Mouse (Mus musculus) liver, embryonic 14.5 days (tissue): ENCODE results near the gene Pet100. TPM values are rescaled to one million over a fixed set of nuclear protein-coding genes. Genes with fewer than 3 reads are reported as not detected.
A peak's percentile ranks its signal among the peaks of the same experiment; 100 is the strongest.

Source experiments
- ATAC-seq: fragments of 200-750 bp; cut with Nextera tagmentation; 2 replicates; pipeline ENCODE4 v1.8.0; 2017; ENCODE audit warnings: moderate number of reproducible peaks, mild to moderate bottlenecking, moderate library complexity; ENCODE audit not compliant: insufficient read depth
- DNase-seq, 3 experiments: peaks; one replicate each; pipeline ENCODE4 v3.0.0-alpha.2; 2012 to 2013; ENCODE audit warnings: low read depth in 3 of 3, low spot score in 3 of 3
- H3K27ac ChIP-seq: fragments of 300-500 bp; sonication (generic); 2 replicates; pipeline ENCODE4 v1.5.1; 2014; ENCODE audit warnings: moderate library complexity, mild to moderate bottlenecking, control low read depth, inconsistent platforms
- H3K27me3 ChIP-seq: fragments of 300-500 bp; sonication (generic); 2 replicates; pipeline ENCODE4 v1.6.1; 2014; ENCODE audit warnings: mild to moderate bottlenecking, low read length, moderate library complexity; ENCODE audit not compliant: control insufficient read depth, insufficient read depth
- H3K36me3 ChIP-seq: fragments of 300-500 bp; sonication (generic); replicated peaks from 2 replicates; pipeline ENCODE4 v1.6.1; 2014; ENCODE audit warnings: low read depth; ENCODE audit not compliant: control insufficient read depth, insufficient read depth
- H3K4me1 ChIP-seq, 2 experiments: fragments of 200-500 bp in 1 of 2; fragments of 300-500 bp in 1 of 2; sonication (generic) in 1 of 2; replicated peaks; 2 replicates each; pipeline ENCODE4 v1.6.1; 2012 to 2014; ENCODE audit warnings: antibody characterized with exemption in 1 of 2, inconsistent platforms in 1 of 2, low read length in 1 of 2; ENCODE audit not compliant: control insufficient read depth in 2 of 2, insufficient read depth in 2 of 2
- H3K4me2 ChIP-seq: fragments of 300-500 bp; sonication (generic); 2 replicates; pipeline ENCODE4 v1.6.1; 2014; ENCODE audit warnings: low read depth, mild to moderate bottlenecking, control low read depth, moderate library complexity
- H3K4me3 ChIP-seq, 2 experiments: fragments of 200-500 bp in 1 of 2; fragments of 300-500 bp in 1 of 2; sonication (generic) in 1 of 2; 2 replicates each; pipeline ENCODE4 v1.5.1; 2012 to 2014; ENCODE audit warnings: low read depth in 2 of 2, low read length in 2 of 2, mild to moderate bottlenecking in 2 of 2, control low read depth in 1 of 2, inconsistent platforms in 1 of 2, moderate library complexity in 1 of 2; ENCODE audit not compliant: insufficient read depth in 1 of 2
- H3K9ac ChIP-seq: fragments of 300-500 bp; sonication (generic); replicated peaks from 2 replicates; pipeline ENCODE4 v1.6.1; 2014; ENCODE audit warnings: mild to moderate bottlenecking, control low read depth, moderate library complexity
- H3K9me3 ChIP-seq: fragments of 300-500 bp; sonication (generic); 2 replicates; pipeline ENCODE4 v1.6.1; 2016; ENCODE audit warnings: low read length, mixed read lengths; ENCODE audit not compliant: control insufficient read depth
- CTCF ChIP-seq: IDR thresholded peaks from 2 replicates; pipeline ENCODE4 v1.5.1; 2016; ENCODE audit warnings: antibody characterized with exemption, low read depth, control low read depth
- EP300 ChIP-seq: IDR thresholded peaks from 2 replicates; pipeline ENCODE4 v1.6.1; 2016; ENCODE audit warnings: antibody characterized with exemption, low read depth
- WGBS: fragments of 180-500 bp; shearing (Covaris S2); extraction: QIAGEN DNeasy Blood & Tissue Kit; methylation state at CpG from one replicate; pipeline ENCODE4 v1.1.7; 2014; ENCODE audit not compliant: insufficient replicate concordance; 5-methylcytosine and 5-hydroxymethylcytosine counted together
- polyA plus RNA-seq, 2 experiments: library from polyadenylated mRNA; depleted of rRNA in 1 of 2; stranded (reverse) in 1 of 2; unstranded in 1 of 2; fragments of >200 nt; fragmentation: Nextera tagmentation in 1 of 2; extraction: Ambion mirVana in 1 of 2; gene quantifications; 2 replicates each; pipeline versions ENCODE4 v1.2.1 to v1.2.3; 2012 to 2014

The Pet100 gene
- polyA plus RNA-seq, 2 experiments: 32.5 to 113 TPM

- TF ChIP-seq CTCF: no peak
- no peak for TF ChIP-seq EP300
- Histone ChIP-seq H3K4me1 (peaks cover 0 to 2% of the 10 kb centered on the region in 2 experiments; a peak in 1 of 4 replicates), H3K9ac (no peak overlapping the region), H3K4me2 (no peak overlapping the region), H3K36me3 (no peaks in the 10 kb centered on the region), H3K27ac (no peak overlapping the region), H3K9me3 (no peaks in the 10 kb centered on the region), H3K27me3 (no peaks in the 10 kb centered on the region), H3K4me3 (no peak overlapping the region)
- ATAC-seq (no peak), DNase-seq (no peak)
- WGBS: 63% methylated on average over 11 of the region's 11 CpGs
Observed at GRCm38 (mm10) chr8:3654726-3655508, 33.6 kb downstream of the Pet100 start.

DNA sequence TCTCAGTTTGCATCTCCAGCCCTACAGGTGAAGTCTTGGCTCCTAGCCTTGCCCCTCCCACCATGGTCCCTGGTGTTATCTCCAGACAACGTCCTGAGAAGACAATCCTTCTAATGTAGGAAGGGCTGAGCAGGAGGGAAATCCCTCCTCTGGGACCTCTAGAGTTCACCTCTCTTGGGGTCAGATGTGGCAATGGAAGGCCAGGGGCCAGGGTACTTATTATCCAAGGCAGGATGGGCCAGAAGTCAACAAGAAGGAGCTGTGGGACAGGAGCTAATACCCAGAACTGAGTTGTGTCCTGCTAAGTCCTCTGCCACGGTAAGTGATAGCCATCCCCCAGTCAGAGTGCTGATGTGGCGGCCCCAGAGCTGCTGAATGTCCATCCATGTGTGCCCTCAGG lies 34.2 kb downstream of the Pet100 start, which contains the start of gene Retn:
Gene Retn (plus strand): TSS at position 245 of the 400 bp plus-strand sequence.
- Histone ChIP-seq H3K27me3 (no peaks in the 10 kb centered on the region), H3K4me1 (peaks cover 0 to 2% of the 10 kb centered on the region in 2 experiments; a peak in 1 of 4 replicates), H3K9me3 (no peaks in the 10 kb centered on the region), H3K36me3 (no peaks in the 10 kb centered on the region), H3K9ac (no peak within 1 kb of the TSS), H3K27ac (no peak within 1 kb of the TSS), H3K4me2 (no peak within 1 kb of the TSS), H3K4me3 (no peak within 1 kb of the TSS)
- 50% methylated on average over 3 of the region's 3 CpGs for WGBS
- DNase-seq (no peak), ATAC-seq (no peak)
- TF ChIP-seq CTCF (no peak), EP300 (no peak)

- ATAC-seq (no peak), DNase-seq (no peak)
- H3K27me3 ChIP-seq: no peaks in the 10 kb centered on the region
- TF ChIP-seq EP300: no peak
- 19% methylated on average over 7 of the region's 7 CpGs for WGBS
- H3K9ac ChIP-seq: no peak overlapping the region
- peaks cover 0 to 2% of the 10 kb centered on the region in 2 experiments; a peak in 1 of 4 replicates for H3K4me1 ChIP-seq
- H3K36me3 ChIP-seq: no peaks in the 10 kb centered on the region
- H3K4me3 ChIP-seq: no peak overlapping the region
- H3K27ac ChIP-seq: no peak overlapping the region
- no peak overlapping the region for H3K4me2 ChIP-seq
- no peaks in the 10 kb centered on the region for H3K9me3 ChIP-seq
Observed at GRCm38 (mm10) chr8:3656725-3657381, 35.5 kb downstream of the Pet100 start.

- H3K4me1 ChIP-seq: no peaks in the 10 kb centered on the region
- 29% methylated on average over 8 of the region's 8 CpGs for WGBS
- TF ChIP-seq EP300: no peak
- TF ChIP-seq CTCF: no peak
- no peak overlapping the region for H3K4me3 ChIP-seq
- no peaks in the 10 kb centered on the region for H3K27me3 ChIP-seq
- H3K36me3 ChIP-seq: no peaks in the 10 kb centered on the region
- DNase-seq: no peak
- no peak overlapping the region for H3K9ac ChIP-seq
- no peaks in the 10 kb centered on the region for H3K9me3 ChIP-seq
- H3K4me2 ChIP-seq: no peak overlapping the region
- no peak for ATAC-seq
- no peak overlapping the region for H3K27ac ChIP-seq
Observed at GRCm38 (mm10) chr8:3660889-3661288, 39.5 kb downstream of the Pet100 start.

DNA sequence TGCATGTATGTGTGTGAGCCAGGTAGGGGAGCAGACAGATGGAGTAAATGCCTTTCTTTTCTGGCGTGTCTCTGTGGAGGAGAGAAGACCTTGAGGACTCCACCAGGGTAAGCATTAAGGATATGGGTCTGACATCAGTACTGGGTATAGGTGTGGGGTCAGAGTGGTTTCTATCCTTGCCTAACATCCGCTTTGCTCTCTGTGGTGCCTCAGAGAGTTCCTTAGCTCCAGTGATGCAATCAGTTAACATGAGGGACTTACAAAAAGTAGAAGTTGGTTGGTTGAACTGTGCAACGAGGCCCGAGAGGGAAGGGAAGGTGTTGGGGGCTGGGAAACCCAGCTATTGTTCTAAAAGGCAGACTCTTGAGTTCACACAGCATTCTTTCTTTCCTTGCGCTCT lies 43.1 kb downstream of the Pet100 start:
- H3K9me3 ChIP-seq: no peaks in the 10 kb centered on the region
- ATAC-seq (peak; percentile 35; the same call in 1 of the 2 replicates), DNase-seq (no peak)
- 22% methylated on average over 5 of the region's 5 CpGs for WGBS
- no peaks in the 10 kb centered on the region for H3K4me1 ChIP-seq
- H3K27me3 ChIP-seq: no peaks in the 10 kb centered on the region
- no peak overlapping the region for H3K27ac ChIP-seq
- H3K4me3 ChIP-seq: no peak overlapping the region
- no peaks in the 10 kb centered on the region for H3K36me3 ChIP-seq
- TF ChIP-seq EP300: no peak
- TF ChIP-seq CTCF: no peak
- H3K4me2 ChIP-seq: no peak overlapping the region
- no peak overlapping the region for H3K9ac ChIP-seq
